Mouse (Mus musculus) stomach, postnatal 0 days (tissue): ENCODE data around the gene Hist1h2ae.

ENCODE experiments used
- CTCF ChIP-seq: IDR thresholded peaks from 2 replicates; pipeline ENCODE4 v1.5.1; 2016; ENCODE audit warnings: antibody characterized with exemption, low read depth, mild to moderate bottlenecking, moderate library complexity
- EP300 ChIP-seq: optimal IDR thresholded peaks from 2 replicates; pipeline ENCODE3; 2016; ENCODE audit warnings: antibody characterized with exemption

- TF ChIP-seq CTCF (no peak), EP300 (no peak)
Measured at GRCm38 (mm10) chr13:23530181-23530900, 40.7 kb downstream of the Hist1h2ae start.
